Mouse (Mus musculus) T-cell, adult 2 months (primary cell): ENCODE measurements around the gene Ucn2.

Experiments
- DNase-seq: peaks from one replicate; pipeline ENCODE4 v3.0.0; 2022; ENCODE audit warnings: low spot score

Gene Ucn2

GRCm38 (mm10) chr9:109031001-109031400 lies 45.2 kb downstream of the Ucn2 start:
- no peak for DNase-seq

GRCm38 (mm10) chr9:109031686-109032085 lies 45.9 kb downstream of the Ucn2 start:
- DNase-seq = no peak

- DNase-seq = no peak
These were observed 46.6 kb downstream of the Ucn2 start for GRCm38 (mm10) chr9:109032435-109032834.
